Mouse (Mus musculus) natural killer cell, adult 2 months (primary cell): Measurements from ENCODE around the gene Tmem186.

ENCODE experiments used
- DNase-seq, 2 experiments: peaks; one replicate each; pipeline ENCODE4 v3.0.0; 2022; ENCODE audit warnings: low spot score in 2 of 2

The Tmem186 gene

DNA sequence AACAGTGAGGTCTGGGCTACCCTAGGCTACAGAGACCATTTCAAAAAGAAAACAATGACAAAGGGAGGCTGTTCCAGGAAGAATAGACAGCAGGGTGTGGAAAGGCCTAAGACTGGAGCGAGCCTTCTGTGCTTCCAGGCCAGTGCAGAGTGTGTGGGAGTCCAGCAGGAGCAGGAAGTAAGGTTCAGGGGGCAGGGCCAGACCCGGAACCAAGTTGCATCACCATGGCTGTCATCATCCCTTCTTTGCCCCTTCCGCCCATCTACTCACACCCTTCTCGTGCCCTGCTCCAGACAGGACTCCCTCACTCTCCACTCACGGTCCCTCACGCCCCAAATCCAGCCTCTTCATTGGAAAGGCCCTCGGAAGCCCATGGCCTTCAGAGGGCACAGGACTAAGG is 29.7 kb upstream of the Tmem186 start:
- DNase-seq = no peak

DNA sequence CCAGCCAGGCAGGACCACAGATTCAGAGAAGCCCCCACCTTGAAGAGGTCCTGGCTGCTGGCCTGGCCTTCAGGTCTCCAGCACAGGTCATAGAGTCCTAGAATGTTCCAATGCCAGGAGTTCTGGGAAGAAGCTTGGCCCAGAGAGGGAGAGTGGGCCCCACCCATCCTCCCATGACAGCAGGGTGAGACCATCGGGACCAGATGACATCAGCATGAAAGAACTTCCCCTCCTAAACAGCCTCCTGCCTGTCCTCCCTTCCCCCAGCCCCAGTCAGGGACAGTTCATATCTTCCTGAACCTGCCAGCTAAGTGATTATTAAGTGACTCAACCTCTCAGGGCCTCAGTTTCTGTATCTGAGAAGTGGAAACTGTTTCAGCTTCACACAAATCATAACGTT is 28.9 kb upstream of the Tmem186 start:
- DNase-seq = no peak

DNA sequence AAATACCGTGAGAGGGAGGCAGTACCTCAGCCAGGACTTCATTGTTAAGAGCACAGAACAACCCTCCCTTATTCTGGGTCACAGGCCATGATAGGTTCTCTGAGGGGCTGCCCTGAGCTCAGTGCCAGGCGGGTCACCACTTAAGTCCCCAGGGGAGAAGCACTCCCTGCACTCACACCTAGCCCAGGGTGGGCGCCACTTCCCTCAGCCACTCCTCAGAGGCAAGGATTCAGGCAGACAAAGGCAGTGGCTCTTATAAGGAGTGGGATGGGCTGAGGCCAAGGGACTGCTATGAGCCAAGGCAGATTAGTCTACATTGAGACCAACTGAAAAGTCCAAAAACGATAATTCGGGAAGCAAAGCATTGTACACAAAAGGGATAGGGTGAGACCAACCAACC is 27.9 kb upstream of the Tmem186 start:
- DNase-seq = no peak

DNA sequence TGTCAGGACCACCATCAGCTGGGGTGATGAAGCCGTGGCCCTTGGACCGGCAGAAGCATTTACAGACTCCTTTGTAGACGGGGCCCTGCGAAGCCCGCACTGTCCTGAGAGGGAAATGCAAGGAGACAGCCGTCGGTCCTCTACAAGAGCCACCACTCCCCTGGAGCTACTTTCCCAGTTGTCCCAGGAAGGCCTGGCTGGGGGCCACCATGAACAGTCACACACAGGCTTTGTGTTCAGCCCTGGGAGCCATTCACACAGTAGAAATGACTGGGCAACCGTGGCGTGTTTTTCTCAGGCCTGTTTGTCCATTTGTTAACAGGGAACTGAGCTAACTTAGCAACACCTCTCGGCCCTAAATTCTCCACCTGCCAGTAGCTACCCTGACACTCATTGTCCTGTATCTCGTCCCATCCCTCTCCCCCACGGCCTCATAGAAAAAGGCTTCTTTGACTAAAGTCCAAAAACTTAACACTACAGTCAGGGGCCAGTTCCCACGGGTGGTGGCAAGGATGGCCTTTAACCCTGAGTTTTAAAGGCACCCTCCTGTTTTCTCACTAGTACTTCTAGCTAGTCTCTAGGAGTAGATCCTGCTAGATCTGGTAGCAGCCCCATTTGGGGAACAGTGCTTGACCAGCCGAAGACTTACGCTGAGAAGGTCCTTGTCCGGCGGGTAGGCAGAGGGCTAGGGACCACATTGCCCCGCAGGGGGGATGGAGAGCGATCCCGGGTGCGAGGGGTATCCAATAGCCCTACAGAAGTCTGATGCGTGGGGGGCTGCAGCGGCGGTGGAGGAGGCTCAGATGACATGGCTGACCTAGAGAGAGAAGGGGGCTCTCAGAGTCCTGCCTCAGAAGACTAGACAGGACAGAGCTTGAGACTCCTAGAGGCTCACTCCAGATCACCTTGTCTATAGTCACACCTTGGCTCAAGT is 26.4 kb upstream of the Tmem186 start:
- DNase-seq = no peak

DNA sequence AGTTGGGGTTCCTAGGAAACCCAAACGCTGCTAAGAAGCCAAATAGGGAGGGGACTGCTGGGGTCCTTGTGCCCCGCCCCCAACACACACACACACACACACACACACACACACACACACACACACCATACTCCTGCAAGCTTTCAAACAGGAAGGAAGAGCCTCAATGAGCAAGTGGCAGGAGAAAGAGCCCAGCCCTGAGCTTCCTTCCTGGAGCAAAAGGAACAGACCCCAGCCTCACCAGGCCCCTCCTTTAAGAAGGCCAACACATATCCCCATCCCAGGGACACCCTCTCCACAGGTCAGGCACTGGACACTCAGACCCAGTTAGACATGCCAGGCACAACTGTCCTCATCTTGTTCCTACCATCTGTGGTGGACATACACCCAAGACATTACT is 25.5 kb upstream of the Tmem186 start:
- DNase-seq = no peak

DNA sequence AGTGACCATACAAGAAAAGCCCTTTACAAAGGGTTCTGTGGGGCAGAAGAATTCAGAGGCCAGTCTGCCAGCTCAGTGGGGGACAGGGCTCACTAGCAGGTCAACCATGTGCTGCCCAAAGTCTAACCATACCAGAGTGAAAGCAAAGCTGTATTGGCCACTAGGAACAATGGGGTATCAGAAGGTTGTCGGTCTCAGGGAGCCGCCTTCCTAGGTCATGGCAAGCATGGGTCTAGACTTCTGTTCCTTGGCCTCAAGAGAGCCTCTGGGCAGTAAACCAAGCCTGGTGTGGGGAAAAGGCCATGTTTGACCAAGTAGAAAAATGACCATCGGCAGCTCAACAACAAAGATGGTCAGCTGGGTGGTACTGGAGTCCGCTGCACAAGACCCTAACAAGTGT is 21.3 kb upstream of the Tmem186 start:
- no peak for DNase-seq

DNA sequence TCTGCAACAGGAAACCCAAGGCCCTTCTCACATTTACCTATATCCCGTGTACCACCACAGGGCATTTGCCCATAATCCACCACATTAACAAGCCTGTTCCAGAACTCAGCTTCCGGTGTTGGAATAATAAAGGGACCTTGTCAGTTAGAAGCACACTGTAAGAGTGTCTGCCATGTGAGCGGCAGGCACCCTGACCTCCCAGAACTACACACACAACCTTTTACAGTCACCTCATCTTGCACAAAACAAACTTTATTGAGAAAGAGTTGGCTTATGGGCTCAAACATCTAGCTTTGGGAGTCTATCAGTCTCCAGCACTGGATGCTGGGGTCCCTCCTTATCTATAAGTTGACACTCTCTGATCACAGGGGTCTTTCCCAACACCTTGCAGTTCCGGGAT is 20.8 kb upstream of the Tmem186 start:
- DNase-seq = no peak

DNA sequence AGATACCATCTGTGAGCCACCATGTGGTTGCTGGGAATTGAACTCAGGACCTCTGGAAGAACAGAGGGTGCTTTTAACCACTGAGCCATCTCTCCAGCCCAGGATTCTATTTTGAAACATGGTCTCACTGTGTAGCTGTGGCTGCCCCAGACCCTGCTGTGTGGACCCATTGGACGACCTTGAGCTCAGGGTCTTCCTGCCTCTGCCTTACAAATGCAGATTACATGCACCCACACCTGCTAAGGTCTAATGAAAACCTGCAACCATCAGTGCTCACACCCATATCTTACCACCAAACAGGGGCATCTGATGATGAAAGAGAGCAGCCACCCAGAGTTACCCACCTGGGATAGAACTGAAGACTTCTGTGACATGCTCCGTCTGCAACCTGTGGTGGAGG is 18.7 kb upstream of the Tmem186 start:
- no peak for DNase-seq

DNA sequence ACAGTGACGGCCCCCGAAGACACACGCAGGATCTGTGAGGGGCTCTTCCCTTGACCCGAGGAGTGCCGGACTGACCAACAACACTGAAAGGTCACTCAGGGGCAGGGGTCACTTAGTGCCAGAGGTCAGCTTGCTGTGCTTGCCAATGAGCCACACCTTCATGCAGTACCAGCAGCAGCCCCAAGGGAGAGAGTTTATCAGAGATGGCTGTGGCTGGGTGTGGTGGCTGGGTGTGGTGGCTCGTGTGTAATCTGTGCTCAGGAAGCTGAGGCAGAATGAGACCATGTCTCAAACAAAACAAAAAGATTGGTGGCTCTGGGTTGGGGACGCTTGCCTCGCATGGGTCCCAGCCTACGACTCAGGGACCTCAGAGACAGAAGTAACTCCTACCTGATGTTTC is 18.1 kb upstream of the Tmem186 start:
- DNase-seq = no peak

DNA sequence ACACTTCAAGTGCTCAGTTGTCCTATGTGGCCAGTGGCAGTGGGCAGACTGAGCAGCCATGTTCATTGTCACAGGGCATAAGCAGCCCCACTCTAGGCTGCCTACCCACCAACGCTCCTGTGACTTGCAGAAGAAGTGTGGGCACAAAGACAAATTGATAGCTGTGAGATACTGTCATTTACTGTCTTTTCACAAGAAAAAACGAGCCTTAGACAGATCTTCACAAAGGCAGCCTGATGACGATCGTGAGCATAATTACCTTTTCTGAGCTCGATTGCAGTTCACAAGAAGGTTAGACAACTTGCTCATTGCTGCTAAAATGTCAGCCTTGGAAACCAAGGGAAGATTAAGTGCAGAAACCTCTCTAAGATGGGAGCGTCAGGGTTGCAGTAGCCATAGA is 17.6 kb upstream of the Tmem186 start:
- no peak for DNase-seq

DNA sequence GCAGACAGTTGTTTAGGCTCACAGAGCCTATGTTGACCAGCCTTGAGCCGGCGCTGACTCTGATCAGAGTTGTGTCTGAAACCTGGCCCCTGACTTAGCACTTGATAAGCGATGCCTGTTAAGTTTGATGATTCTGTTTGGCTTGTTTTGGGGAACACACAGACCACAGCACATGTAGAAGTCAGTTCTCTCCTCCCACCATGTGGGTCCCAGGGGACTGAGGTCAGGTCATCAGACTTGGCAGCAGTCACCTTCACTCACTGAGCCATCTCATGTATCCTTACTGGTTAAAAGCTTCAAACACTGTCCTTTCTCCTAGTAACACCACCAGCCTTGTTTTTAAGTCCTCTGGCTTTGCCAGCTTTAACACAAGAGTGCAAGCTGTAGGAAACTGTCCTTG is 12.5 kb upstream of the Tmem186 start:
- DNase-seq = no peak

DNA sequence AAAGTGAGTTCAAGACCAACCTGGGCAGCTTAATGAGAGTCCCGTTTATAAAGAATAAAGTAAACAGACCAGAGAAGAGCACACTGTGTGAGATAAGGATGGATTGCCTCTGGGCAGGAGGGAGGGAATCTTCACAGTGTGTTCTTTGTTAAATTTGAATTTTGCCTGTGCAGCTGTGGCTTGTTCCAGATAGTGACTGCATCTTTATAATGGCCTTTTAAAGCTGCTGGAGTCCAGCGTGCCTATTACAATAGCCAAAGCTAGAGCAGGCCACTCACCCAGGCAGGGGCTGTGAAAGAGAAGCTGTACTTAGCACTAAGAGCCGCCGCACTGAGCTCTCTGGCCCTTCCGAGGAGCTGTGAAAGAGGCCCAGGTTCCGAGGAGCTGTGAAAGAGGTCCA is 8.0 kb upstream of the Tmem186 start:
- no peak for DNase-seq

DNA sequence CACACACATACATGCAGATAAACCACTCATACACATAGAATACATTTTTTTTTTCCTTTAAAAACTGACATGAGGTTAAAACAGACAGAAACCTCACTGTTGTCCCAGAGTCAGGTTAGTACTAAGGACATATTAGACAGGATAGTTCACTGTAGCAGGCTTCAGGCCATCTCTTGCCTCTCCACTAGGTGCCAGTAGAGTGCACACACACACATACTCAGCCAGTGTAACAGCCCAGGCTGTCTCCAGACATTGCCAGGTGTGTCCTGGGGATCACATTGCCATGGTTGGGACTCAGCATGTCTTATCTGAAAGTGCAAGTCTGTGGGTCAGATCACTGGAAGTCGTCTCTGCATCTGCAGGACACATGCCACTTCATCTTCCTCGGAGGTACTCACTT is 6.3 kb upstream of the Tmem186 start:
- peak; percentile 20 to 31 for DNase-seq

DNA sequence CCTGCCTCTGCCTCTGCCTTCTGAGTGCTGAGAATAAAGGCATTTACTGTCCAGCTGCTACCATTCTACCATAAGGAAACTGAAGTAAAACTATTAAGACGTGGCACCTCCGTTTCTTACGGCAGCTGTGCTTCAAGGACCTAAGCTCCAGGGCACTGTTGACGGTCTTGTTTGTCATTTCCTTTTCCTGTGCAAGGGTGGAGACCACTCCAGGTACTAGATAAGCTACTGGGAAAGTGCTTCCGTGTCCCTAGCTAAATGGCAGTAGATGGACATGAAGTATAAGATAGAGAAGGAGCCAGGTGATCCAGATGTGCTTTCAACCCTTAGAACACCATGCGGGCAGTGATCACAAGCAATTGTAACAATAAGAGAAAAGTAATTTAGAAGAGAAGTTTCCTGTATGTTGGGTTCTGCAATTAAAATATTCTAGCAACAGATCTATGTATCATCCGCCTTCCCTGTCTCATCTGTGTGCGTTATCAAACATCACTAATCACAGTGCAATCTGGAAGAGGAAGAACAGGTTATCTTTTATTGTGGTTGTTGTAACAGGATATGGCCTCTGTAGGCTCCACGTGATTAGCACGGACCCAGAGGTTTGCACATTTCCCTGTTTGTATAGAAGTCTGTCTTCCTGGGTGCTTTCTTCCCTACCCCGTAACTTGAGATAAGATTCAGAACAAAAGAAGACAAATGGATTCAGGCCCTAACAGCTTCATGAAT is 2.1 kb upstream of the Tmem186 start:
- peak in 1 of 2 experiments; percentile 6 for DNase-seq

DNA sequence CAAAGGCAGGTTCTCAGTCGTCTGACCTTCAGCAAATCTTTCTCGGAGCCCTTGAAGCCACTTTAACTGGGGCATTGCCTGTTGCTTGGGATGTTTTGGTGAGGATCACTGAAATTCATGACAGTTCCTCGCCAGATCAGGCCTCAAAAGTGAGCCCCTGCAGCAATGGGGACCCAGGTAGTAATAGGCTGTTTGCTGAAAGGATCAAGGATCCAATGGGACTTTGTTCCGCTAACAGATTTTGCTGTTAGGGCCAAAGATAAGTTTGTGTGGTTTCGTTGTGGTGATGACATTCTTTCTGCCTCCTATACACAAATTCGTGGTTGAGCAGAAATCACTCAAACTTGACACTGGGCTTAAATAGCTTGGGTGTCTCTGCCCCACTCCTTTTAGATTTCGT is 619 bp upstream of the Tmem186 start:
- no peak for DNase-seq

DNA sequence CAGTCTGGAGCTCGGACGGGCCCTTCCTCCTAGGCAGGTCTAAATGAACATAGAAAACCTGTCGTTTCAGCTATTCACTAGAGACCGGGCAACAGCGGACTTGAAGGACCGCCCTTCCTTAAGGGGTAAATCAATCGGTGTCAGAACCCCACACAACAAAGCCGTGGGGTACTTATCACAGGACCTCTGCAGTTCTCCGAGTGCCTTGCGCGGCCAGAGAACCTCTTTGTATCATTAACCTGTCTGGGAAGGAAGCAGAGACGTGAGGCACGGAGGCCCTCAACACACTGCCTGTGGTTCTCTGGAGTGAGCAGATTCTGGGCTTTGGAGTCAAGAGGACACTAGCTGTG is 670 bp downstream of the Tmem186 start:
- DNase-seq = no peak

DNA sequence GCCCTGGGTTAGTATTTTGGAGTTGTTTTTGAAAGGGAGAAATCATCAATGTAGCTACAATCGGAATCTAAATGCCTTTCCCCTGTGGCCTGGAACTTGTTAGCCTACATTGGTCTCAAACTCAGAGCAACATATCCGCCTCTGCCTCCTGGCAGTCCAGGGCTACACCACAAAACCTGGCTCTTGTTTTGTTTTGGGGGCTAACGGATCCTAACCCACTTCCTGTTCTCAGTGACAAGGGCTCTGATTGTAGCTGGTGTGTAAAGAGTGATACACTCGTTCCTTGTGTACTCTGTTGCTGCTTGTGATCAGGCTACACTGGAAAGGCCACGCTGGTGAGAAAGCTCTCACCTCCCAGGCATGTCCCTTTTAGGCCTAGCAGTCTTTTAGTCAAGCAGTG is 6.1 kb downstream of the Tmem186 start:
- DNase-seq = no peak

DNA sequence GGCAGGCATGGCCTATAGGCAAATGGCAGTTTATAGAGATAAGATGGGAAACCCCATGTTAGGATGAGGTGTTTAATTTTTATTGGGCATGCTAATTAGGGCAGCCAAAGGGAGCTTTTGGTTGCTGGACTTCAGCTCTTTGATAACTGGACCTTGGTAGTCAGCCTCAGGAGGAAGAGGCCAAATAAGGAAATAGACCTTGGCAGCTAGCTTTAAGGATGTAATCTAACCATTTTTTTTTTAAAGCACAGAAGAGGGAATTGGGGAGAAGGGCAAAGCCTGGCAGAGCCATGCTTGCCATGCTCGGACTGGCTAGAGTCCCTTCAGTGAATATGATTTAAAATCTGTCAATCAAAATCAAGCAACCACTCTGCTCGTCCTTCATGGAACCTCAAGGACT is 7.1 kb downstream of the Tmem186 start:
- no peak for DNase-seq

DNA sequence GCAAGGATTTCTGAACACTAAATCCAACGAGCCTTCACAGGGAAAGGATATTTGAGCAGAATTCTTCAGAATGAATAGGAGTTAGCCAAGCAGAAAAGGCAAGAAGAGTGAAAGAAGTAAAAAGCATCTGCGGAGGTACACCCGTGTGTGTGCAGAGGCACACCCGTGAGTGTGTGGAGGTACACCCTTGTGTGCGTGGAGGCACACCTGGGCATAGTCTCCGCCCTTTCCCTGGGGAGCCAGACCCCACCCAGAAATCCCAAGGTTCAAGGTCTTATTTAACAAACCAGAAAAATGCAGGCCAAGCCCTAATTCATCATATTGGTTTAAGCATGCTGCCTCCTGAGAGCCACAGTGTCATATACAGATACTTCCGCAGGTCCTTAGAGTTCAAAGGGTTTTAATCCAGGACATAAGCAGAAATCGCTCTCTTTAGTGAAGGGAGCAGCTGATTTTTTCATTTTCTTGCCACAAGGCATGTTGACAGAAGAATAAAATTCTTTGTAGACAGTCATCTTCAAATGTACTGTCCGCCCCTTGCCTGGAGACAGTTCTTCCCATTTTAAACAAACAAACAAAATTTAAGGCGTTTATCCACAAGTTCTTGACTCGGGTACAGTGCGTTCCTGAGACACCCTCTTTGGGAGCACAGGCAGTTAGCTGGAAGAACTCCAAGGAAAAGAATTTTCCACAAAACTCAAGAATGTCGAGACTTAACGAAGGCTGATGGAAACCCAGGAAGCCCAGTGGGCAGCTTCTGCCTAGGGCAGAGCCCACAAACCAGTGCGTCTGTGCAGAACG is 17.0 kb downstream of the Tmem186 start:
- no peak for DNase-seq

DNA sequence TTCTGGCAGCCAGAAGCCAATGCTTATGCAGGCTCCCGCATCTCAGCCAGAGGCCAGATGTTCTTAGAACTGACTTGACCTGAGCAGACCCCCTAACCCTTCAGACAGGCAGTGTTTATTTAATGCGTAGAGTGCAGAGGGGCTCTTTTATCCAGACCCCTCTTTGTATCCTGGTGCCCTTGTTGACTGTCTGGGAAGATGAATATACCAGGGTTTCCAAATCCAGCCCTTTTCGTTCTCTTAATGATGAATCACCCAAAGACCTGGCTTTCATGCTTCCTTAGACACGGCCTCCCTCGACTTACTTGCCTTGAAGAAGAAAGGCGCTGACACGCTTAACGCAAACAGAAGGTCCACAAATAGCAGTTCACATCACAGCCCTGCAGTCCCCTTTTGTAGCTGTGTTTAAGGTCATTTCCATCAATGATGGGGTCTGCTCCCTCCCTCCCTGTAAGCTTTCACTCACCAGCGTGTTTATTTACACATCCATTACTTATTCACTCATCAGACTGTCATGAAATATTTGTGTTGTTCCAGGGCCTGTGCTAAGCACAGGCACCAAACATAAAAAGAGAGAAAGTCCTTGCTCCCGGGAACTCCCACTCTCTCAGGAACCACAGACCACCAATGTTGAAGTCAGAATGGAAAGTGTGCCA is 17.7 kb downstream of the Tmem186 start:
- no peak for DNase-seq

DNA sequence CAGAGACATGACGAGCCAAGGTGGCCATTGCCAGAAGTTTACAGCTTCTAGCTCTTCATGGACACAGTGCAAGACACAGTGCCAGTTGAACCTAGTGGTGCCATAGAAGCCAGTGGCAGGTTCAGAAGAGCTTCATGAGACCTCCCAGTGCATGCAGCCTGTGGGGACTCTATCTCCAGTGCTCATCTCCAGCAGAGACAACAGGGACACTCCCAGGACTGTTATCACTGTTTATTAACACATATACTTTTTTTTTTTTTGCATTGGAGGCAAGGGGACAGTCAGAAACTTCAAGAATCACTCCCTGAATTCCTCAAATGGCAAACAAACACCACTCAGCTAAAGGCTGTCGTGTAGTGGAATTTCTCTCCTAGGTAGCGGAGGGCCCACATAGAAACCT is 24.1 kb downstream of the Tmem186 start:
- DNase-seq = no peak

DNA sequence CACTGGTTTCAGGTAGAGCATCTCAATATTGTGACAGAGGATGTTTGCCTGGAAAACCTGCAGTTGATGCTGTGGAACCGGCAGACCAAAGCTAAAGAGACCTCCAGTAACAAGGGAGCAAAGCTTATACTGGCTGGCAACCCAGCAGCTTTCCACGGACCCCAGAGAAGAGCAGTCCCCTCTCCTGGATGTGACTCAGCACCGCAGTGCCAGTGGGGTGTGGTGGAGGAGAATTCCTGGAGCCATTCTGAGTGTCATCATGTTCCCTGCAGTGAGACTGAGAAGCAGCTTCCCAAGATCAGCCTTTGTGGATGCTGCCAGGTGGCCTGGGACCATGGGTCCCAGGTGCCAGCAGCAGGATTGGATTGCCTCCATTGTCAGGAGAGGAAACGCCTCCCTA is 24.5 kb downstream of the Tmem186 start:
- DNase-seq = no peak
